Mouse (Mus musculus) ES-E14 (cell line): Measurements from ENCODE around the gene Alg9.

Source experiments
- HCFC1 ChIP-seq: IDR thresholded peaks from 2 replicates; pipeline ENCODE4 v1.6.1; 2012; ENCODE audit warnings: low read length, inconsistent platforms, borderline replicate concordance; ENCODE audit not compliant: insufficient read depth
- MAFK ChIP-seq: IDR thresholded peaks from 2 replicates; pipeline ENCODE4 v1.6.1; 2014; ENCODE audit warnings: mild to moderate bottlenecking, low read depth, low read length, inconsistent platforms; ENCODE audit not compliant: insufficient read depth
- ZNF384 ChIP-seq: IDR thresholded peaks from 2 replicates; pipeline ENCODE4 v1.6.1; 2012; ENCODE audit warnings: low read depth, low read length, inconsistent platforms

DNA sequence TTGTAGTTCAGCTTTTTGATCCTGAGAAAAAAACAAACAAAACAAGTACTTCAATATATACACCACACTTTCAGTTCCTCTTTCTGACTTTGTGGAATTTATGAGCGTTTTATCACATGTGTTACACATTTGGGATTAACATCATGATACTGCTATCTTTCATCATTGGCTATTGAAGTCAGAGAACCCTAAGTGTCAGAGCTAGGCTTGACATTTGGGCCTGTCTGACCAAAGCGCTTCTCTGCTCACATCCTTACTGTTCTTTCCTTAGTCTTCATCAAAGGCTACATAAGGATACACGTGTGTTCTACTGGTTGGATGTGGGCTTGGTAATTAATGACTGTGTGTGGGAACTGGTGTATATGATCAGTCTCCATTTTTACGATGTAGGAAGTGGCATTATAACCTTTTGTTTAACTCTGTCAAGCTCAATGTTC lies 775 bp upstream of the Alg9 start:
- TF ChIP-seq MAFK, result no peak
- TF ChIP-seq HCFC1, result no peak
- TF ChIP-seq ZNF384, result no peak
